Mouse (Mus musculus): Measurements from ENCODE around the gene Nfil3. TPM values are rescaled to one million over a fixed set of nuclear protein-coding genes. Genes with fewer than 3 reads are reported as not detected.

Gene Nfil3
- polyA plus RNA-seq, 1 experiment = 4.0 TPM

- Histone ChIP-seq H3K4me1 (ENCODE audit: control insufficient read depth, insufficient read depth, low read length) (no peaks in the 10 kb centered on the region), H3K27me3 (replicated peaks; ENCODE audit: control insufficient read depth, insufficient read depth, low read length) (no peaks in the 10 kb centered on the region), H3K4me3 (ENCODE audit: insufficient read depth, low read depth, low read length) (no peak overlapping the region), H3K36me3 (ENCODE audit: control insufficient read depth, insufficient read depth, low read length) (no peaks in the 10 kb centered on the region), H3K27ac (ENCODE audit: insufficient read depth, low read depth, low read length) (no peak overlapping the region)
- WGBS = 76% methylated on average over 2 of the region's 2 CpGs
- no peak for TF ChIP-seq CTCF (conservative IDR thresholded peaks at IDR 0.05; ENCODE audit: insufficient read depth, insufficient read length, low read depth, low read length)
- no peak for TF ChIP-seq POLR2A (IDR thresholded peaks at IDR 0.05; ENCODE audit: low read depth, low read length)
- DNase-seq = no peak
These were observed 16.9 kb upstream of the Nfil3 start for GRCm38 (mm10) chr13:52997806-52998205.

- DNase-seq = no peak
- H3K27ac ChIP-seq (ENCODE audit: insufficient read depth, low read depth, low read length) = no peak overlapping the region
- H3K36me3 ChIP-seq (ENCODE audit: control insufficient read depth, insufficient read depth, low read length) = no peaks in the 10 kb centered on the region
- WGBS = 68% methylated on average over 8 of the region's 8 CpGs
- TF ChIP-seq POLR2A (IDR thresholded peaks at IDR 0.05; ENCODE audit: low read depth, low read length) = no peak
- no peak for TF ChIP-seq CTCF (conservative IDR thresholded peaks at IDR 0.05; ENCODE audit: insufficient read depth, insufficient read length, low read depth, low read length)
- H3K27me3 ChIP-seq (replicated peaks; ENCODE audit: control insufficient read depth, insufficient read depth, low read length) = no peaks in the 10 kb centered on the region
- H3K4me3 ChIP-seq (ENCODE audit: insufficient read depth, low read depth, low read length) = no peak overlapping the region
- H3K4me1 ChIP-seq (ENCODE audit: control insufficient read depth, insufficient read depth, low read length) = no peaks in the 10 kb centered on the region
These were observed 15.3 kb upstream of the Nfil3 start for GRCm38 (mm10) chr13:52996201-52996600.

GRCm38 (mm10) chr13:52994197-52994881 lies 13.5 kb upstream of the Nfil3 start:
- Histone ChIP-seq H3K4me1 (ENCODE audit: control insufficient read depth, insufficient read depth, low read length) (no peaks in the 10 kb centered on the region), H3K27me3 (replicated peaks; ENCODE audit: control insufficient read depth, insufficient read depth, low read length) (no peaks in the 10 kb centered on the region), H3K4me3 (ENCODE audit: insufficient read depth, low read depth, low read length) (no peak overlapping the region), H3K27ac (ENCODE audit: insufficient read depth, low read depth, low read length) (no peak overlapping the region), H3K36me3 (ENCODE audit: control insufficient read depth, insufficient read depth, low read length) (no peaks in the 10 kb centered on the region)
- no peak for DNase-seq
- WGBS = 68% methylated on average over 10 of the region's 10 CpGs
- TF ChIP-seq POLR2A (IDR thresholded peaks at IDR 0.05; ENCODE audit: low read depth, low read length) (no peak), CTCF (conservative IDR thresholded peaks at IDR 0.05; ENCODE audit: insufficient read depth, insufficient read length, low read depth, low read length) (no peak)

- Histone ChIP-seq H3K4me3 (ENCODE audit: insufficient read depth, low read depth, low read length) (no peak overlapping the region), H3K36me3 (ENCODE audit: control insufficient read depth, insufficient read depth, low read length) (no peaks in the 10 kb centered on the region), H3K27me3 (replicated peaks; ENCODE audit: control insufficient read depth, insufficient read depth, low read length) (no peaks in the 10 kb centered on the region), H3K4me1 (ENCODE audit: control insufficient read depth, insufficient read depth, low read length) (no peaks in the 10 kb centered on the region), H3K27ac (ENCODE audit: insufficient read depth, low read depth, low read length) (no peak overlapping the region)
- TF ChIP-seq CTCF (conservative IDR thresholded peaks at IDR 0.05; ENCODE audit: insufficient read depth, insufficient read length, low read depth, low read length) (no peak), POLR2A (IDR thresholded peaks at IDR 0.05; ENCODE audit: low read depth, low read length) (no peak)
- WGBS = 55% methylated on average over 9 of the region's 9 CpGs
- DNase-seq = no peak
These were observed 9.3 kb upstream of the Nfil3 start for GRCm38 (mm10) chr13:52990139-52990538.

- Histone ChIP-seq H3K4me3 (ENCODE audit: insufficient read depth, low read depth, low read length) (no peak overlapping the region), H3K27me3 (replicated peaks; ENCODE audit: control insufficient read depth, insufficient read depth, low read length) (no peaks in the 10 kb centered on the region), H3K36me3 (ENCODE audit: control insufficient read depth, insufficient read depth, low read length) (no peaks in the 10 kb centered on the region), H3K27ac (ENCODE audit: insufficient read depth, low read depth, low read length) (no peak overlapping the region), H3K4me1 (ENCODE audit: control insufficient read depth, insufficient read depth, low read length) (no peaks in the 10 kb centered on the region)
- TF ChIP-seq POLR2A (IDR thresholded peaks at IDR 0.05; ENCODE audit: low read depth, low read length) (no peak), CTCF (conservative IDR thresholded peaks at IDR 0.05; ENCODE audit: insufficient read depth, insufficient read length, low read depth, low read length) (no peak)
- no peak for DNase-seq
- 80% methylated on average over 16 of the region's 16 CpGs for WGBS
These were observed 8.1 kb upstream of the Nfil3 start for GRCm38 (mm10) chr13:52989005-52989404.

GRCm38 (mm10) chr13:52987880-52988279 lies 7.0 kb upstream of the Nfil3 start:
- no peak for TF ChIP-seq POLR2A (IDR thresholded peaks at IDR 0.05; ENCODE audit: low read depth, low read length)
- no peak for TF ChIP-seq CTCF (conservative IDR thresholded peaks at IDR 0.05; ENCODE audit: insufficient read depth, insufficient read length, low read depth, low read length)
- Histone ChIP-seq H3K4me1 (ENCODE audit: control insufficient read depth, insufficient read depth, low read length) (no peaks in the 10 kb centered on the region), H3K36me3 (ENCODE audit: control insufficient read depth, insufficient read depth, low read length) (no peaks in the 10 kb centered on the region), H3K27me3 (replicated peaks; ENCODE audit: control insufficient read depth, insufficient read depth, low read length) (no peaks in the 10 kb centered on the region), H3K4me3 (ENCODE audit: insufficient read depth, low read depth, low read length) (no peak overlapping the region), H3K27ac (ENCODE audit: insufficient read depth, low read depth, low read length) (no peak overlapping the region)
- 55% methylated on average over 1 of the region's 1 CpGs for WGBS
- no peak for DNase-seq

GRCm38 (mm10) chr13:52986215-52986780 lies 5.4 kb upstream of the Nfil3 start:
- TF ChIP-seq POLR2A (IDR thresholded peaks at IDR 0.05; ENCODE audit: low read depth, low read length) (no peak), CTCF (conservative IDR thresholded peaks at IDR 0.05; ENCODE audit: insufficient read depth, insufficient read length, low read depth, low read length) (no peak)
- no peaks in the 10 kb centered on the region for H3K27me3 ChIP-seq (replicated peaks; ENCODE audit: control insufficient read depth, insufficient read depth, low read length)
- WGBS = 69% methylated on average over 10 of the region's 10 CpGs

More at GRCm38 (mm10) chr13:52986215-52986780, 5.4 kb upstream of the Nfil3 start:
- no peak for DNase-seq
- H3K36me3 ChIP-seq (ENCODE audit: control insufficient read depth, insufficient read depth, low read length) = no peaks in the 10 kb centered on the region
- H3K27ac ChIP-seq (ENCODE audit: insufficient read depth, low read depth, low read length) = no peak overlapping the region
- H3K4me3 ChIP-seq (ENCODE audit: insufficient read depth, low read depth, low read length) = no peak overlapping the region
- peaks cover 4% of the 10 kb centered on the region; the same call in 1 of the 2 replicates for H3K4me1 ChIP-seq (ENCODE audit: control insufficient read depth, insufficient read depth, low read length)

Measured in kidney, adult 2 months (tissue).